Mouse (Mus musculus): ENCODE measurements around the gene Tbpl1. TPM values are rescaled to one million over a fixed set of nuclear protein-coding genes. Genes with fewer than 3 reads are reported as not detected.

The Tbpl1 gene
- polyA plus RNA-seq, 1 experiment from 2014 or later, result 73.3 TPM

- Histone ChIP-seq H3K36me3 (ENCODE audit: control insufficient read depth, insufficient read depth, low read length) (no peaks in the 10 kb centered on the region), H3K27me3 (ENCODE audit: control insufficient read depth, insufficient read depth, low read length) (no peaks in the 10 kb centered on the region), H3K4me3 (ENCODE audit: low read length) (no peak overlapping the region), H3K4me1 (ENCODE audit: control insufficient read depth, insufficient read depth, low read length) (no peaks in the 10 kb centered on the region), H3K4me2 (replicated peaks; ENCODE audit: low read depth, low read length) (no peak overlapping the region), H3K9me3 (ENCODE audit: control insufficient read depth, low read length) (no peaks in the 10 kb centered on the region), H3K27ac (ENCODE audit: low read depth, low read length) (no peak overlapping the region; the same call in 1 of the 2 replicates), H3K9ac (ENCODE audit: low read depth, low read length) (no peak overlapping the region)
- 70% methylated on average over 13 of the region's 13 CpGs for WGBS
- ATAC-seq (ENCODE audit: low FRiP score, low TSS enrichment), result no peak
Observed at GRCm38 (mm10) chr10:22746334-22747322, 14.9 kb upstream of the Tbpl1 start.

GRCm38 (mm10) chr10:22745922-22746321 is 14.2 kb upstream of the Tbpl1 start:
- no peaks in the 10 kb centered on the region for H3K36me3 ChIP-seq (ENCODE audit: control insufficient read depth, insufficient read depth, low read length)
- H3K4me3 ChIP-seq (ENCODE audit: low read length), result no peak overlapping the region
- no peaks in the 10 kb centered on the region for H3K4me1 ChIP-seq (ENCODE audit: control insufficient read depth, insufficient read depth, low read length)
- no peaks in the 10 kb centered on the region for H3K9me3 ChIP-seq (ENCODE audit: control insufficient read depth, low read length)
- H3K27me3 ChIP-seq (ENCODE audit: control insufficient read depth, insufficient read depth, low read length), result no peaks in the 10 kb centered on the region
- no peak overlapping the region for H3K27ac ChIP-seq (ENCODE audit: low read depth, low read length)
- 75% methylated on average over 7 of the region's 7 CpGs for WGBS
- no peak for ATAC-seq (ENCODE audit: low FRiP score, low TSS enrichment)
- H3K9ac ChIP-seq (ENCODE audit: low read depth, low read length), result no peak overlapping the region
- no peak overlapping the region for H3K4me2 ChIP-seq (replicated peaks; ENCODE audit: low read depth, low read length)

- Histone ChIP-seq H3K4me1 (ENCODE audit: control insufficient read depth, insufficient read depth, low read length) (peaks cover 13% of the 10 kb centered on the region), H3K27ac (ENCODE audit: low read depth, low read length) (no peak overlapping the region), H3K9me3 (ENCODE audit: control insufficient read depth, low read length) (no peaks in the 10 kb centered on the region), H3K9ac (ENCODE audit: low read depth, low read length) (peak overlapping the region; percentile 95; the same call in 1 of the 2 replicates), H3K4me3 (ENCODE audit: low read length) (peak overlapping the region; percentile 100), H3K36me3 (ENCODE audit: control insufficient read depth, insufficient read depth, low read length) (no peaks in the 10 kb centered on the region), H3K4me2 (replicated peaks; ENCODE audit: low read depth, low read length) (peak overlapping the region; percentile 91), H3K27me3 (ENCODE audit: control insufficient read depth, insufficient read depth, low read length) (no peaks in the 10 kb centered on the region)
- WGBS, result 56% methylated on average over 10 of the region's 10 CpGs
- ATAC-seq (ENCODE audit: low FRiP score, low TSS enrichment), result no peak
Observed at GRCm38 (mm10) chr10:22732181-22732580, 443 bp upstream of the Tbpl1 start.

- ATAC-seq (ENCODE audit: low FRiP score, low TSS enrichment), result no peak; the same call in 1 of the 2 replicates
- under 1% methylated on average over 30 of the region's 33 CpGs for WGBS
Observed at GRCm38 (mm10) chr10:22730992-22731271, 806 bp downstream of the Tbpl1 start.

GRCm38 (mm10) chr10:22730266-22730991 is 1.3 kb downstream of the Tbpl1 start:
- under 1% methylated on average over 38 of the region's 39 CpGs for WGBS
- peak overlapping the region; percentile 87 for H3K4me2 ChIP-seq (replicated peaks; ENCODE audit: low read depth, low read length)
- H3K9me3 ChIP-seq (ENCODE audit: control insufficient read depth, low read length), result no peaks in the 10 kb centered on the region
- no peaks in the 10 kb centered on the region for H3K36me3 ChIP-seq (ENCODE audit: control insufficient read depth, insufficient read depth, low read length)
- H3K4me1 ChIP-seq (ENCODE audit: control insufficient read depth, insufficient read depth, low read length), result peaks cover 13% of the 10 kb centered on the region
- peak overlapping the region; percentile 80 for H3K27ac ChIP-seq (ENCODE audit: low read depth, low read length)
- peak overlapping the region; percentile 95 for H3K9ac ChIP-seq (ENCODE audit: low read depth, low read length)
- peak overlapping the region; percentile 100 for H3K4me3 ChIP-seq (ENCODE audit: low read length)
- H3K27me3 ChIP-seq (ENCODE audit: control insufficient read depth, insufficient read depth, low read length), result no peaks in the 10 kb centered on the region
- ATAC-seq (ENCODE audit: low FRiP score, low TSS enrichment), result peak; percentile 67; the same call in 1 of the 2 replicates

More at GRCm38 (mm10) chr10:22730992-22731271, 806 bp downstream of the Tbpl1 start:
- H3K27ac ChIP-seq (ENCODE audit: low read depth, low read length), result peak overlapping the region; percentile 80
- H3K9ac ChIP-seq (ENCODE audit: low read depth, low read length), result peak overlapping the region; percentile 95
- peak overlapping the region; percentile 100 for H3K4me3 ChIP-seq (ENCODE audit: low read length)
- H3K4me2 ChIP-seq (replicated peaks; ENCODE audit: low read depth, low read length), result peak overlapping the region; percentile 87
- H3K27me3 ChIP-seq (ENCODE audit: control insufficient read depth, insufficient read depth, low read length), result no peaks in the 10 kb centered on the region
- peaks cover 13% of the 10 kb centered on the region for H3K4me1 ChIP-seq (ENCODE audit: control insufficient read depth, insufficient read depth, low read length)
- H3K36me3 ChIP-seq (ENCODE audit: control insufficient read depth, insufficient read depth, low read length), result no peaks in the 10 kb centered on the region
- H3K9me3 ChIP-seq (ENCODE audit: control insufficient read depth, low read length), result no peaks in the 10 kb centered on the region

GRCm38 (mm10) chr10:22728257-22728656 is 3.5 kb downstream of the Tbpl1 start:
- H3K36me3 ChIP-seq (ENCODE audit: control insufficient read depth, insufficient read depth, low read length), result no peaks in the 10 kb centered on the region
- no peaks in the 10 kb centered on the region for H3K27me3 ChIP-seq (ENCODE audit: control insufficient read depth, insufficient read depth, low read length)
- no peaks in the 10 kb centered on the region for H3K9me3 ChIP-seq (ENCODE audit: control insufficient read depth, low read length)
- peaks cover 14% of the 10 kb centered on the region for H3K4me1 ChIP-seq (ENCODE audit: control insufficient read depth, insufficient read depth, low read length)
- no peak overlapping the region for H3K4me2 ChIP-seq (replicated peaks; ENCODE audit: low read depth, low read length)
- no peak overlapping the region for H3K27ac ChIP-seq (ENCODE audit: low read depth, low read length)
- WGBS, result 86% methylated on average over 1 of the region's 1 CpGs
- no peak for ATAC-seq (ENCODE audit: low FRiP score, low TSS enrichment)
- no peak overlapping the region for H3K4me3 ChIP-seq (ENCODE audit: low read length)
- no peak overlapping the region for H3K9ac ChIP-seq (ENCODE audit: low read depth, low read length)

GRCm38 (mm10) chr10:22726295-22726694 is 5.4 kb downstream of the Tbpl1 start:
- no peak for ATAC-seq (ENCODE audit: low FRiP score, low TSS enrichment)
- Histone ChIP-seq H3K36me3 (ENCODE audit: control insufficient read depth, insufficient read depth, low read length) (no peaks in the 10 kb centered on the region), H3K4me3 (ENCODE audit: low read length) (no peak overlapping the region), H3K9me3 (ENCODE audit: control insufficient read depth, low read length) (no peaks in the 10 kb centered on the region), H3K27ac (ENCODE audit: low read depth, low read length) (no peak overlapping the region), H3K9ac (ENCODE audit: low read depth, low read length) (no peak overlapping the region), H3K4me1 (ENCODE audit: control insufficient read depth, insufficient read depth, low read length) (peaks cover 18% of the 10 kb centered on the region), H3K4me2 (replicated peaks; ENCODE audit: low read depth, low read length) (no peak overlapping the region), H3K27me3 (ENCODE audit: control insufficient read depth, insufficient read depth, low read length) (no peaks in the 10 kb centered on the region)
- 78% methylated on average over 7 of the region's 7 CpGs for WGBS

- Histone ChIP-seq H3K4me3 (ENCODE audit: low read length) (no peak overlapping the region), H3K27me3 (ENCODE audit: control insufficient read depth, insufficient read depth, low read length) (no peaks in the 10 kb centered on the region), H3K36me3 (ENCODE audit: control insufficient read depth, insufficient read depth, low read length) (no peaks in the 10 kb centered on the region), H3K9me3 (ENCODE audit: control insufficient read depth, low read length) (no peaks in the 10 kb centered on the region), H3K4me1 (ENCODE audit: control insufficient read depth, insufficient read depth, low read length) (peaks cover 16% of the 10 kb centered on the region), H3K4me2 (replicated peaks; ENCODE audit: low read depth, low read length) (no peak overlapping the region), H3K9ac (ENCODE audit: low read depth, low read length) (no peak overlapping the region), H3K27ac (ENCODE audit: low read depth, low read length) (no peak overlapping the region)
- WGBS, result 70% methylated on average over 4 of the region's 4 CpGs
- no peak for ATAC-seq (ENCODE audit: low FRiP score, low TSS enrichment)
Observed at GRCm38 (mm10) chr10:22725166-22725565, 6.6 kb downstream of the Tbpl1 start.
